Mouse (Mus musculus): ENCODE measurements around the gene Fto. TPM values are rescaled to one million over a fixed set of nuclear protein-coding genes. Genes with fewer than 3 reads are reported as not detected.

The Fto gene
- total and polyA plus RNA-seq, 3 experiments, result 8.4 to 43.2 (median 15.7) TPM

DNA sequence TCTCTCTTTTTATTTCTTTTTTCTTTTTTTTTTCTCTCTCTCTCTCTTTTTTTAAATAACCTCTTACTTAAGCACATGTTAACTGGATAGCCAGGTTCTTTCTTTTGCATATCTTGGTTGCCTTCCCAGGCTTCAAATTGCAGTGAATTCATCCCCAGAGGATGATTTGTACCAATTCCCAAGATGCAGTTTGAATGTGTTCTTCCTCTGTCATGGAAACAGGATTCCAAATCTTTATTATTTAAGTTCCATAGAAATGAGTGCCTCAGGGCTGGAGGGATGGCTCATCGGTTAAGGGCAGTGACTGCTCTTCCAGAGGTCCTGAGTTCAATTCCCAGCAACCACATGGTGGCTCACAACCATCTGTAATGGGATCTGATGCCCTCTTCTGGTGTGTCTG, 236.8 kb downstream of the Fto start:
- Histone ChIP-seq H3K27ac (ENCODE audit: insufficient read depth, low read depth) (no peak overlapping the region), H3K4me2 (ENCODE audit: insufficient read depth, low read depth, poor library complexity, severe bottlenecking) (no peak overlapping the region), H3K9ac (ENCODE audit: insufficient read depth, low read depth) (no peak overlapping the region), H3K4me1 (ENCODE audit: control insufficient read depth in 1 of 2, insufficient read depth in 2 of 2) (peaks cover 0 to 11% of the 10 kb centered on the region in 2 experiments; a peak in 2 of 4 replicates), H3K9me3 (replicated peaks; ENCODE audit: low read length) (no peaks in the 10 kb centered on the region), H3K79me2 (replicated peaks; ENCODE audit: control insufficient read depth, extremely low read depth, insufficient read depth, poor library complexity, severe bottlenecking) (no peaks in the 10 kb centered on the region), H3K4me3 (replicated peaks in 1 of 3; ENCODE audit: low read depth in 2 of 3, low read length in 2 of 3, poor library complexity in 1 of 3) (no peak overlapping the region), H3K27me3 (replicated peaks) (no peaks in the 10 kb centered on the region), H3K36me3 (replicated peaks in 1 of 2; ENCODE audit: control insufficient read depth in 1 of 2, insufficient read depth in 1 of 2, low read length in 1 of 2) (peaks cover 3 to 23% of the 10 kb centered on the region in 2 experiments)
- dilution Hi-C loops (cut with MboI; ENCODE audit: extremely low pct_ligation_motif_present, extremely low pct_unique_long_range_greater_than_20kb, low sequenced_read_pairs) (no loop called here), in situ Hi-C loops (cut with MboI; ENCODE audit: low pct_ligation_motif_present, low pct_unique_long_range_greater_than_20kb, low sequenced_read_pairs) (no loop called here)
- no peak for TF ChIP-seq E2F4 (IDR thresholded peaks at IDR 0.05; ENCODE audit: insufficient replicate concordance, low read depth, low read length)
- no peak for TF ChIP-seq POLR2A (IDR thresholded peaks at IDR 0.05; ENCODE audit: low read depth, low read length)
- TF ChIP-seq UBTF (IDR thresholded peaks at IDR 0.05; ENCODE audit: low read depth, low read length), result no peak
- no peak for DNase-seq (ENCODE audit: extremely low read depth)

DNA sequence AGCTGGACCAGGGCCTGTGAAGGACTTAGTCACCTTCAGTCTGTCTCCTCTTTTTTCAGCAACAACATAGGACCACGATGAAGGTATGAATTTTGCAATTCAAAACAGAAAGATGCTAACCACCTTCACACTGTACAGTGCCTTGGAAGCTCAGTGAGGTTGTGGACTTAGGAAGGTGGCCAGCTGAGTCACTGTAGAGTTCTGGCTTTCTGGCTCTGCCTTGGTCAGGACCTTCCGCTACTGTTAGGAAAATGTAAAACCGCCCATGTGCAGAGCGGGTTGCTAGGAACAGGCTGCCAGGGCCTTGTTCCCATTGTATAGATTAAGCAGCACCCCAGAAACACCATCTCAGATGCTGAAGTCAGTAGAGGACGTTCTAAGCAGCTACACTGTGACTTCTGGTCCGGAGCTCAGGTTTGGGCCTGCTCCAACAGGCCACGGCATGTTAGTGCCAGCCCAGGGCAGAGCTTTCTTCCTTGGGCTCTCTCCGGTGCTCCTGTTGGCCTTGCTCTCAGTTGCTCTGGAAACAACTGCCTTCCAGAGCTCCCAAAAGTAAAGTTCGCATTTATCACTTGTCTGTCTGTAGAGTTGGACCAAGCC, 237.9 kb downstream of the Fto start:
- in situ Hi-C loops (cut with MboI; ENCODE audit: low pct_ligation_motif_present, low pct_unique_long_range_greater_than_20kb, low sequenced_read_pairs) (no loop called here), dilution Hi-C loops (cut with MboI; ENCODE audit: extremely low pct_ligation_motif_present, extremely low pct_unique_long_range_greater_than_20kb, low sequenced_read_pairs) (no loop called here)
- H3K27me3 ChIP-seq (replicated peaks), result no peaks in the 10 kb centered on the region
- H3K27ac ChIP-seq (ENCODE audit: insufficient read depth, low read depth), result no peak overlapping the region
- H3K9ac ChIP-seq (ENCODE audit: insufficient read depth, low read depth), result no peak overlapping the region
- DNase-seq (ENCODE audit: extremely low read depth), result no peak
- TF ChIP-seq E2F4 (IDR thresholded peaks at IDR 0.05; ENCODE audit: insufficient replicate concordance, low read depth, low read length) (no peak), CTCF (conservative IDR thresholded peaks at IDR 0.05 in 1 of 2, IDR thresholded peaks at IDR 0.05 in 1 of 2; ENCODE audit: low read depth in 2 of 2, low read length in 2 of 2) (no peak), CHD2 (IDR thresholded peaks at IDR 0.05; ENCODE audit: low read length) (no peak), USF2 (conservative IDR thresholded peaks at IDR 0.05; ENCODE audit: low read depth, low read length) (no peak), MAZ (IDR thresholded peaks at IDR 0.05; ENCODE audit: low read depth, low read length) (no peak), POLR2A (IDR thresholded peaks at IDR 0.05; ENCODE audit: low read depth, low read length) (no peak), MAFK (IDR thresholded peaks at IDR 0.05; ENCODE audit: insufficient replicate concordance, low read length) (no peak), KAT2A (IDR thresholded peaks at IDR 0.05; ENCODE audit: insufficient replicate concordance, low read length) (no peak), MAX (IDR thresholded peaks at IDR 0.05; ENCODE audit: low read length) (no peak), BHLHE40 (IDR thresholded peaks at IDR 0.05; ENCODE audit: low read depth, low read length) (no peak), ZC3H11A (IDR thresholded peaks at IDR 0.05; ENCODE audit: low read depth, low read length) (no peak), NRF1 (IDR thresholded peaks at IDR 0.05; ENCODE audit: low read depth, low read length) (no peak), ZKSCAN1 (IDR thresholded peaks at IDR 0.05; ENCODE audit: borderline replicate concordance, low read depth, low read length) (no peak), TCF12 (IDR thresholded peaks at IDR 0.05; ENCODE audit: low read depth, low read length) (no peak), MYC (IDR thresholded peaks at IDR 0.05; ENCODE audit: low read depth, low read length) (no peak), RAD21 (IDR thresholded peaks at IDR 0.05; ENCODE audit: low read depth, low read length) (no peak)
- H3K4me2 ChIP-seq (ENCODE audit: insufficient read depth, low read depth, poor library complexity, severe bottlenecking), result no peak overlapping the region
- no peaks in the 10 kb centered on the region for H3K9me3 ChIP-seq (replicated peaks; ENCODE audit: low read length)
- H3K4me1 ChIP-seq (ENCODE audit: control insufficient read depth in 1 of 2, insufficient read depth in 2 of 2), result peaks cover 0 to 7% of the 10 kb centered on the region in 2 experiments; a peak in 2 of 4 replicates
- no peaks in the 10 kb centered on the region for H3K79me2 ChIP-seq (replicated peaks; ENCODE audit: control insufficient read depth, extremely low read depth, insufficient read depth, poor library complexity, severe bottlenecking)
- peaks cover 3 to 22% of the 10 kb centered on the region in 2 experiments for H3K36me3 ChIP-seq (replicated peaks in 1 of 2; ENCODE audit: control insufficient read depth in 1 of 2, insufficient read depth in 1 of 2, low read length in 1 of 2)
- H3K4me3 ChIP-seq (replicated peaks in 1 of 3; ENCODE audit: low read depth in 2 of 3, low read length in 2 of 3, poor library complexity in 1 of 3), result no peak overlapping the region

All from CH12.LX (cell line).